Mouse (Mus musculus) erythroblast, adult 5-6 weeks (primary cell): Measurements from ENCODE around the gene Faf1. TPM values are rescaled to one million over a fixed set of nuclear protein-coding genes. Genes with fewer than 3 reads are reported as not detected.

Experiments
- ATAC-seq: replicated peaks from 2 replicates; pipeline ENCODE4 v1.8.0; 2016; ENCODE audit warnings: moderate number of reproducible peaks, mild to moderate bottlenecking, moderate TSS enrichment, inconsistent platforms; ENCODE audit not compliant: poor library complexity, low FRiP score, severe bottlenecking
- total RNA-seq, 2 experiments: library from RNA; stranded (forward) in 1 of 2; stranded (reverse) in 1 of 2; fragments of 150-400 nt in 1 of 2; fragments of 200-764, 138-1000 nt in 1 of 2; gene quantifications; 2 replicates each; pipeline versions ENCODE4 v1.2.3 to v1.2.4; 2015 to 2017; ENCODE audit warnings: low replicate concordance in 2 of 2

The Faf1 gene
- total RNA-seq, 2 experiments from 2014 or later = 21.9 to 24.8 TPM

DNA sequence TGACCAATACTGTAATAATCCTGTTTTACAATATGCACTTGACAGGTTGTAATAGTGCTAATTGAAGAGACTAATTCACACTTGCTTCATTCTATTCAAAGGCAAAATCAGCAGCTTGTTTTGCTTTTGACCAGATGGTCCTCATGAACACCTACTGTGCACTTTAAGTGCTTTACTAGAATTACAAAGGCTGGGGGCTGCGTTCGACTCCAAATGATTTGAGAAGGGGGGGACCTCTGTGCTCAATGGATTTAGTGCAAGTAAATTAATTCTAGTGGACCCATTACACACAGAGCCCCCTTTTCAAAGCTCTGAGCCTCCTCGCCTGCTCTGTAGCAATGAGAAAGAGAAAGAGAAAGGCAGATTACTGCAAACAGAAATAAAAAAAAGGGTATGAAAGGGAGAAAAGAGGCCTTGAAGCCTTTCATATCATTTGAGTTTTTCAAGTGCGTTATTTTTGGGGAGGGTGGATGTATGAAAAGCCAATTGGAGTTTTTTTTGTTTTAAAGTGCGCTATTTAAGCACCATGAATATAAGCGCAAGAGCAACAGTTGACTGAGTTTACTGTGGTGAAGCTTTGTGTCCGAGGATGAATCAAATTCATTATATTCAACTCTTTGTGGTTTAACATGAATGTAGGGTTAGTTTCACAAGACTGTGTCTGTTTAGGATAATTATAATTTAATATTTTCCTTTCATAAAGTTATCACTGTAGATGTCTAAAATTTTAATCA lies 86.5 kb downstream of the Faf1 start:
- ATAC-seq = no peak

DNA sequence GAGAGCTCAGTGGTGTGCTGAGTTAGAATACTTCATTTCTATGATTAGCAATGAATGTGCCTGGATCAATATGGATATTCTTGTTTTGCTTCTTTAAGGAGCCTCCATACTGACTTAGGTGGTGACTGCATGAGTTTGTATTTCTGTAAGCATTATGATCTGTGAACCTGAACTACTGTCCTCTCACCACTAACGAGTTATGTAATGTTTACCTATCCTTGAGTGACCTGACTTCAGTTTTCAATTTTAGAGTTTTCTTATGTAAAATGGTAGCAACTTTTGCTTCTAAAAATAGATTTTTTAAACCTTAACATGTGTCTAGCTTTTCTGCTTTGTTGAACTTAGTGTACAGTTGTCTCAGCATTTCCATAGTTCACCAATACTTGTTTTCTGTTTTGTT lies 92.7 kb downstream of the Faf1 start:
- no peak for ATAC-seq

DNA sequence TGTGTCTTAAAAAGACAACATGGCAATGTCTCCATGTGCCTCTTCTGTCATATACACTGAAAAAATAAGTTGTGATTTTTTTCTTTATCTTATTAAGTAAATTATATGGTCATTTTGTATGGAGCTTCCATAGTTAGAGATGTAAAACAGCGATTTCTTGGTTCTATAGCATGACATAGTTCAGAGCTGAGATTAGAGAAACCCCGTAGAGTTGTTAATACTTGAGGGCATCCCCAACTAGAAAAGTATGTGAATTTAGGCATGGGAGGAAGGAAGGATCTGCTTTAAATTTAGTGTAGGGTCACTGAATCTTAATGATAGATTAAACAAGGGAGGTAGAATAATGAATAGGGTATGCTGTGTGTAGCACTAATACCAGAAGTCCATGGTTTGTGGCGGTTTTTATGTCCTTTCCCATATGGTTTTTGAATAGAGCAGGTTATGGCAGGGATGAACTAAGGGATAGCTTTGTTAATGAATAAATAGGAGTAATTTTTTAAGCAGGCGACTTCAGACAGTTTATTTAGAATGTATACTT lies 106.3 kb downstream of the Faf1 start:
- no peak for ATAC-seq

DNA sequence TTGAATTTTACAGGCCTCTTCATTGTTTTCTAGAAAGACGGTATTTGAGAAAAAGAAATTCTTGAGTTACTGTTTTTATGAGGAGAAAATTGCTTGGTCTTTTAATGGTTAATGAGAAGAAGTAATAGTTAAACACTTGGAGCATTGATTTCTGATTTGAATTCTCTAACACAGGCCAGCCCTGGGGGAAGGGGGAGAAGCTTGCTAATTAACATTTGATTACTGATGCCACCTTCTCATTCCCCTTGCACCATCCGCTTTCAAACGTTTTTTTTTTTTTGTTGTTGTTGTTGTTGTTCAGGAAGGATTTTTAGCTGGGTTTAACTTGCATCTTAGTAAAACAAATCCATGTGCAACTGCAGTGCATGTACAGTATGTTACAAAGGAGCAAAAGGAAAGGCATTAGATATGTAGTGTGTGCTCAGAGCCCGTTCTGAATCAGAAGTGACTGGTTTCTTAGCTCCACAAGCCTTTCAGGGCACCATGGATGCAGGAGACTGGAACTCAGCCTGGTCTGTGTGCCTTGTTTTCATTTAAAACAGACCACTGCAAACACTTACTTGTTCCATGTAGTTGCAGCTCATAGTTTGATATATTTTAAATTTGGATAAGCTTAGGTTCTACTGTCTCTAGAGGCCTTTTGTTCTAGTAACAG lies 113.1 kb downstream of the Faf1 start:
- ATAC-seq = no peak

DNA sequence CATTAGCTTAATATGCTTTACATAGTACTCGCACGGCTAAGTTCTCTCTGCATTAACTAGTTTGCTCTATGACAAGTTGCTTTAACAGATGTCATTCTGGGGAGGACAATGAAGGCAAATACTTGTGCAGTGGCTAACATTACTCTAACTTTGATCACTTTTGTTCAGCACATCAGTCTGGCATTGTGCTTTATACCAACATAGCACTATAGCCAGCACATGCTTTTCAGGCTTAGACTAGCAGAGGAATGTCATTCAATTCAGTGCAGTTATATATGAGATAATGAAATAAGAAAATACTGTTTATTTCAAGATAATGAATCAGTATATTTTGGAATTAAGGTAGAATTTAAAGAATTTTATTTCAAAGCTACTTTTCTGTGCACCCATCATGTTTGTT lies 115.9 kb downstream of the Faf1 start:
- no peak for ATAC-seq

DNA sequence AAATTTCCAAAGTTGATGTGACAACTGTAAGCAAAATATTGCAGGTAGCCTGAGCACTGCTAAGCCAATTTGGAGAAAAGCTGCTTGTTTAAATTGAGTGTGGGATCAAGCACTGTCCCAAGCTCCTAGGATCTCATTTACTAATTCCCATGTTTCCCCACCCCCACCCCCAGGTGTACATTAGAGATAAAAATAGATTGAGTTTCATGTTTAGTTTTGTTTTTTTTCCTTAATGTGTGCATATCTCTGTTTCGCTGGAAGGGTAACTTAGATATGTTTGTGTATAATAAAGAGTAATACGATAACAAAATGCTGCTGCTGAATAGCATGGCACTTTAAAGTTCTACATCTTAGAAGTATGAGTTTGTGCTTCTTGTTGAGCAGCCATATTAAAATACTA lies 116.7 kb downstream of the Faf1 start:
- ATAC-seq = no peak

DNA sequence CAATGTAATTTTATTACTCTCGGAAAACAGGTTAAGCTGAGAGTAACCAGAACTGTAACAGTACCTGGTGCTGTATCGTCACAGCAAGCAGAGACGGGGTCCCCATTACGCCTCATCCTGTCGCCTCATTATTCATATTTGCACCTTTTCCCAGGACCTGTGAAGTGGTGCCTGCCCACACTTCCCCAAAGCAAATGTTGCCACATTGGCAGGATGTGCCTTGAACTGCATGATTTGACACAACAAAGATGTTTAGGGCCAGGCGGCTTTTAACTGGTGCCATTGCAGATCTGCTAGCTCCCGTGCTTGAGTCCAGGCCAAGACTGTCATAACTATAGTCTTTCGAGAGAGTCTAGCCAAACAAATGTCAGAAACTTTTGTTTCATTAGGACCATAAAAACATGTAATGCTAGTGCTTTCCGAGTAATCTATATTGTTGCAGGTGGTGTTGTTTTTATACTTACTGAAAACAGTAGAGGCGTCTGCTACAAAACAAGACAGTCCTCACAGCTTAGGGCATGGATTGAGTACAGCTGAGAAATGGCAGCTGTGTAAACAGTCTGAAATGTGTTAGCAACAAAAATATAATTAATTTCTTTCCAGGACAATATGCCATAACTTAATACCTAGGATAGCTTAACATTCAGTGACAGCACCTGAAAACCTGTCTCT lies 121.3 kb downstream of the Faf1 start:
- ATAC-seq = no peak

DNA sequence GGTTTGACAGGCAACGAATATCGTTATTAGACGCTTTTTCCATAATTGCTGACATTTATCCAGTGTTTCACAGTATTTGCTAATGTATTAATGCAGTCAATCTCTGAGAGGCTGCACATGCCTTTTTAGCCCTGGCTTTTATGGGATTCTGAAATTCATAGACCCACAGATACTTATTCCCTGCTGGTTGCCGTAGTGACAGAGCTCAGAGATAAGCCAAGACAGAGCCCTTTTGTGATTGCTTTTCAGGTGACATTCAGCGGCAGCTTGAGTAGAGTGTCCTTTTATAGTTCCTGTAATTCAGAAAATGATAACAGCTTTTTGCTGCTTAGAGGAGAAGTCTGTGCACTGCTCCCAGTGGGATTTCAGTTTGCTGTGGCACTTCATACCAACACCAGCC lies 130.0 kb downstream of the Faf1 start:
- no peak for ATAC-seq

DNA sequence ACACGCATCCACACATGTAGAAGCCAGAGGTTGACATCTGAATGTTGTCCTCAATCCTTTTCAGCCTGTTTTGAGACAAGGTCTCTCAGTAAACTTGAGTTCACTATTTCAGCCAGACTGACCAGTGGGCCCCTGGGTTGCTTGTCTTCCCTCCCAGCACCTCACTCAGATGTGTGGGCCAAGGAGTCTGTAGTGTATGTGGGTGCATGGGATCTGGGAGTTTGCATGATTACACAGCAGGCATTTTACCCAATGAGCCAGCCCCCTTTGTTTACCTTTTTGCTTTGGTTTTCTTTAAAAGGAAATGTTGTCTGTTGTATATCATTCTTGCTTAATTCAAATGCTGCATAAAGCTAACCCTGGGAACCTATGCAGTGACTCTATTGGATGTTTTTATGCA lies 138.8 kb downstream of the Faf1 start:
- ATAC-seq = no peak

DNA sequence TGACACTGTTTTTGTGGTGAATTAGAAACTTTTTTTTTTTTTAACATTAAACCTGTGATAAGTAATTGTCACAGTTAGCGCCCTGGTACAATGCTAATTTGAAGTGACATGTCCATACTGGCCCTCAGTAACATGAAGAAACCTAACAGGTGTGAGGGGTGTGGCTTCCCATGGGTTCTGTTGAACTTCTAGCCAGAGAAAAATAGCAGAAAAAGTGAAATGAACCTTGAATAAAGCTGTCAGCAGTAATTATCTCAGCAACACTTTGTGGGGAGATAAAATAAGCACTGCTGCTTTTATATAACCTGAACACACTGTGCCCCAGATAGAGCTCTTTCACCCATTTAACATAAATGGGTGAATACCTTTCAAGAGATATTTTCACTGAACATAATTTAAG lies 139.2 kb downstream of the Faf1 start:
- ATAC-seq = no peak

DNA sequence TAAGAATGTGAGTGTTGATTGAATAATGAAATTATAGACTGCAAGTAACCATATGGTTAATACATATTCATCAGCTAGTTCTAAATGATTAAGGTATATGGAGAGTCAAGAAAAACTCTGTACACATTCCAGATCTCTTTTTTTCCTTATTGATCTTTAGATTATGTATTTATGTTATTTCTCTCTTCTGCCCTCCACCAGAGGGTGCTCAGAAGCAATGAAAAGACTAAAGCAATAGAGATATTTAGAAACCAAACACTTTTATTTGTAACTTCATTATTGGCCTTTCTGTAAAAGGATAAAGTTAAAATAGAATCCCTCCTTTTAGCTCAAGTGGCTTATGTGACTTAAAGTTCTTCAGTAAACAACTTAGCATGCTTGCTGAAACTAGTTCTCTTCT lies 143.1 kb downstream of the Faf1 start:
- ATAC-seq = no peak

DNA sequence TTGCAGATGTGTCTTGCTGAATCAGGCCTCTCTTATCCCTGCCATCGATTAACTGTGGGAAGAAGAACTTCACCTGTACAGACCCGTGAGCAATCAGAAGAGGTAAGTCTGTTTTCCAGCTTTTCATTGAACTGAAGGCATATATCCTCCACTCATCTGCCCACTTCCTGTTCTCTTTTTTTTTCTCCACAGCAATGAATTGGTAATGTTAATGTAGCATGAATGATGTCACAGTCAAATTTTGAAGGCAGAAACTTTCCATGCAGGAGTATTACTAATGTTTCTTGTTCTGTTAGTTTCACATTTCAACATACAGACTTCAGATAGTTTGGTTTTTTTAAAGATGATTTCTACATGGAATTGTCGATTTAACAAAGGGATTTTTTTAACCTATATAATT lies 153.4 kb downstream of the Faf1 start:
- no peak for ATAC-seq

DNA sequence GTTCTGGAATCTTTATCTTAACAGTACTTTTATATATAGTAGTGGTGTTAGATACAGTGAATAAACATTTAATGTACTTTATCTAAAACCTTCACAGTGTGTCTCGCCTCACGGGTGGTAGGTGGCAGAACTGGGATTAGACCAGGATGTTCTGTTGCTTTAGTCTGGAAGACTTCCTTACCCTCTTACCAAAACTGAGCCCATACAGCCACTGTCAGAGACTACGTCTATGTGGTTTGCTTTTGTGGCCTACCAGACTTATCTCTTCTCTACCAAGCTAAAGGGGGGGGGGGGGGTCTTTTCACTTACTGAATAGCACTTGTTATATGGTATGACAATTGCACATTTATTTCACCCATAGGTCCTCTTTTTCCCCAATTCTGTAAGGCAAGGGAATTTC lies 181.5 kb downstream of the Faf1 start:
- ATAC-seq = no peak

DNA sequence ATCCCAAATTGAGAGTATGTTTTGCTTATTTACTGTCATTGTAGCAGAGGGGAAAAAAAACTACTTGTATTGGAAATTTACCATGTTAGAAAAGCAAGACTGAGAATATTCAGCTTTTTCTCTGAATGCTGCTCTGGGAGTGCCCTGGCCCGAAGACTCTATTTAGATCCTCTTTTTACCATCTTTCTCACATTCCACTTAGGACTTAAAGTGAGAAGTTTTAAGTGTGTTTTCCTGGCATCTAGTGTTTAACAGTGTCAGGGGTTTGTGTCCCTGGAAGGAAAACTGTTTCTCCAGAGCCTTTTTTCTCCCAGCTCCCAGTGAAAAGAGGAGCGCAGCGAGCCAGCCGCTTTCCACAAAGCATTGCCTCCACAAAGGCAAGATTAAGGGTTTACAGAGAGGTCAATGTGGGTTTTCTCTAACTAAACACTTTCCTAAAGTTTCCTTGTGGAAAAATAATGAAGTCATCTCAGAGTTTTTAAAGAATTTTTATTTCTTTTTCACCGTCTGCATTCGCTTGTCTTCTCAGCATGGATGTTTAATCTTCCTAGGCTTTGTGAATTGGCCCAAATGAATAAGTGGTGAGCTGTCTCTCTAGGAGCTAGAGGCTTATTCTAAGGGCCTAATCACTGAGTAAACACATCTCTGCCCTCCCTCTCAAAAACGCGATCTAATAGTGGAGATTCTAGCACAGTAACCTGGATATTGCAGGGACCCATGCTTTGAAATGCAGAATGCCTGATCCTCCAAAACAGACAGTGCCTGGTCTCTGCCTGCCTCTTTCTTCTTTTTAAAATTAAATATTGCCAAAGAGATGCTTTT lies 182.4 kb downstream of the Faf1 start:
- ATAC-seq = no peak

DNA sequence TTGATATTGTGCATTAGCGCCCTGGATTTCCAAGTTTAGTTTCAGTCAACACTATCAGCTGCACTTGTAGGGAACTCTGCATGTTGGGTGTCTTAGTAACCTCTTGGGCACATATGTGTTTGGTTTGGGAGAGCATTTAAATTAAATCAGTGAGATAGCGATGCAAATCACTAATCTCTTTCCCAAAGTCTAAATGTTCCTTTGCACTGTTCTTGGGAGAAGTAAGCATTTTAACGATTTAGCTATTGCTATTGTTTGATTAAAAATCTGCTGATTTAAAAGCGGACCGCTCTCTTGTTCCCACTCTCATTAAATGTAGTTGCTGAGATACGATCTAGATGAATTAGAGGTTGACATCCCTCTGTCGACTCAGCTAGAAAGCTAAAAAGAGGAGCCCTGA lies 183.0 kb downstream of the Faf1 start:
- no peak for ATAC-seq

DNA sequence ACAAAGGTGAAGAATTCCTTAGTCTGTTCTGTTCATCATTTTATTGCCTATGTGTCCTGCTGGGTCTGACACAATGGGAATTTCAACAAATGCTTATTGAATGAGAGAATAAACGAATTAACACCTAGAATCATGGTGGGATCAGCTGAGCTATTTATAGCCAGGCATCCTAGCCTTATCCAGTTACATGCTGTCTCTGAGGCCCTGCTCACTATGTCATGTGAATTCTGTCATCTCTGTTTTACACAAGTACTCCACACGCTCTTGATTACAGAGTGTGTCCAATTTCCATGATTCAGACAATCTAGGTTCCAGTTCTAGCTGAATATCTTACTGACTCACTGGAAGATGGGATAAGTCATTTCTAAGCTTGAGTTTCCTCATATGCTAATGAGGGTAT lies 183.9 kb downstream of the Faf1 start:
- ATAC-seq = no peak

DNA sequence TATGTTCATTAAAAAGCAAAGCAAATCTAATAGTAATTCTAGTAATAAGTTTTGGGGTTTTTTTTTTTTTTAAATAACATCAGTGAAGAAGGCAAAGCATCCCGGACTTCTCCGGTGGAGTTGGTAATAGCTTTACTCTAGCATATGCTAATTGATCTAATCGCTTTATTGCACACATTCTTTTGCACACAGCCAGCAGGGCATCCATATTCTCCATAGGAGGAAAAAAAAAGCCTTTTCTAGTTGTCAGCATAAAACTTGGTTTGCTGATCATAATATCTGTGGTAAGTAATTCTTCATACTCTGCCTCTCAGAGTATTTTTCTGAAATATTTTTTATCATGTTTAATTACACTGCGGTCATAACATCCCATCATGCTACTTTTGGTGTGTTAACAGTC lies 185.9 kb downstream of the Faf1 start:
- ATAC-seq = no peak

DNA sequence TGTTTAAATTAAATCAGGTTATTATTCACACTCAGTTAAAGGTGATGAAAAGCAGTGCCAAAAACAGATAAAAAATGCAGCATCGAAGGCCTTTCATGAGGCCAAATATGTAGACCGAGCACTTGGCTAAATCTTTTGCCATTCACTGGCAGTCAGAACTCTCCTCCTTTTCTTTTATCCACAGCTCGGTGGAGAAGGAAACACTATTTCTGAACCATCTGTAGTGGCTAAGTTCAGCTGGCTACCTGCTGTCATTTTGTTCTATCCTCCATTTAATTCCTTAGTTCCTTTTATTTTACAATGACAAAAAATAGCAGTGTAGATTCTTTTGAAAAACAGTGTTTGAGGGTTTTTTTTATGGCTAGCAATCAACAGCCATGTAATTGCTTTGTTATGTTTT lies 186.6 kb downstream of the Faf1 start:
- ATAC-seq = no peak

DNA sequence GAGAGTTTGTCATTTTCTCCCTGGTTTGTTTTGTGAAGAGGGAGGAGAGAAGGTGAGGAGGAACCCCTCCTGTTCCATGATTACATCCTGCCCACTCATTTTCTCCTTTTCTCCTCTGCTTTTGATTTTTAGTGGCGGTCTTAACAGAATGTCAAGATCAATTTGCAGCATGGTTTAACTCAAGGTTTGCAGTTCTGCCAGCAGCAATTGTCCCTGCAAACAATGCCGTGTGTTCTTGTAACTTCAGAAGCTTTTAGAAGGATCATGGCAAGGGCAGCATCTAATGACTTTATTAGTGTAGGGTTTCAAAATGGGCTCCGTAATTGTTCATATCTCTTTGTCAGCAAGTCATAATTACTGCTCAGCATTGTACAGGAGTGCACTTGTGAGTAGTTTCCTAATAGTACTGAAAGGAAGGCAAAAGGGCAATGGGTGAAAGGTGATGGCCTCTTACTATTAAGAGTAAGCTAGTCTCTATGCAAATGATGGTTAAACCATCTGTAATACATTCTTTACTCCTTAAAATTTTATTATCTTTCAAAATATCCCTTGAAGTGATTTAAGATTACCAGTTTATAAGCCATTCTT lies 192.6 kb downstream of the Faf1 start:
- no peak for ATAC-seq

DNA sequence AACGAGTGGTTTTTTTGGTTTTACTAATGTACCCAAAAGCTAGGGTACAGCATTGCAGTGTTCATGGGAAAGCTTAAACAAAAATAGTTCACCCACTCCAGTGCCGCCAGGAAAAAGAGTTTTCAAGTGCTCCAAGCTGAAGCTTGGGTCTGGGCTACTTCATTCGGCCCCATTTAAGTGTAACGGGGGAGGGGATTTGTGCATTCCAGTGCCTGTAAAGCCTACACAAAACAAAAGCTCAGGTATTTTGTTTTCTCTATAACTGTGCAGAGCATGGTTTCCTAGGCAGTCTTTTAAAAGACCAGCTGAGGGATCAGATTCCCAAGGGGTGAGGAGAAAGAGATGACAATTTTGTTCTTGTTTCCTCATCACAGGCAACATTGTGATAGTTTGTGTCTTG lies 207.9 kb downstream of the Faf1 start:
- no peak for ATAC-seq
